In the genomic region with DNA sequence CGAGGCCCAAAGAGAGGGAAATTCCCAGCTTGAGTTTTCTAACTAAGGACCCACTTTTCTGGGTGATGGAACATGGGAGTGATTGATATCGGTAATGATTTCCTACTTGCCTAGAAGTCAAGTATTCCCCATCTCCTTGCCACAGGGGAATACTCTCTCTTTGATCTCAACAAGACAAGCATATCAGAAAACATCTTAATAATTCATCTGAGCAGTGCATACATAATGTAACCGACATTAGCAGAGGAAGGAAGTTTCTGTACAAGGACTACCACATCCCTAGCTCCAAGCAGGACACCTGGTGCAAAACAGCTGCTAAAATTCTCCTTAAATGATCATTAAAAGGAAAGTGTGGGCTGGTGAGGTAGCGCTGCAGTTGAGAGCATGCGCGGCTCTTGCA, we compare ENCODE assay signal across 28 mouse cellular contexts. TPM values are rescaled to one million over a fixed set of nuclear protein-coding genes. Genes with fewer than 3 reads are reported as not detected.
DNase-seq lines count a peak whose midpoint lies in the region; ATAC-seq and TF ChIP-seq lines count a peak whose summit lies in the region.
"Had no signal": no experiment of that assay in that cellular context is flagged by ENCODE, and none has a peak within 500 bp of the region (broad histone marks: within the 10 kb centered on the region; RNA-seq: fewer than 3 reads in every experiment).

No protein-coding gene starts in this region.

- peak; percentile 55; the same call in 1 of the 2 replicates for ATAC-seq in midbrain, embryonic 14.5 days (ENCODE audit: low FRiP score, low TSS enrichment)
- ATAC-seq in midbrain, embryonic 15.5 days (replicated peaks) = peak; percentile 74
- peak; percentile 63; the same call in 1 of the 2 replicates for ATAC-seq in midbrain, postnatal 0 days (ENCODE audit: low FRiP score)
- no peak for ATAC-seq in hindbrain, postnatal 0 days
- ATAC-seq: forebrain, embryonic 14.5 days; forebrain, embryonic 16.5 days had no signal

- peak; percentile 76 for DNase-seq in midbrain, embryonic 14.5 days
- DNase-seq in midbrain, embryonic 10.5 days (ENCODE audit: low spot score) = no peak
- DNase-seq in midbrain, postnatal 0 days (ENCODE audit: low spot score) = no peak
- DNase-seq in heart, adult 2 months = no peak
- no peak for DNase-seq in hindbrain, postnatal 0 days (ENCODE audit: low spot score)
- DNase-seq: adrenal gland, adult 2 months; adrenal gland, postnatal 10 days; adrenal gland, postnatal 36 days; cerebellum, adult 11 months; cerebellum, adult 18-20 months; cerebellum, adult 8-10 months; cerebellum, adult 9-11 months; cerebellum, postnatal 14 days; cerebellum, postnatal 36 days; embryo, embryonic 11 days had no signal

- no peak for TF ChIP-seq POLR2A in heart, adult 2 months (IDR thresholded peaks at IDR 0.05; ENCODE audit: insufficient read depth, low read depth, low read length)

- H3K79me2 ChIP-seq in heart, adult 2 months (replicated peaks; ENCODE audit: control insufficient read depth, insufficient read depth, low read length) = no peaks in the 10 kb centered on the region

- H3K4me1 ChIP-seq in midbrain, embryonic 14.5 days (ENCODE audit: control insufficient read depth, insufficient read depth, low read length) = no peaks in the 10 kb centered on the region
- no peaks in the 10 kb centered on the region for H3K4me1 ChIP-seq in midbrain, embryonic 10.5 days
- no peaks in the 10 kb centered on the region for H3K4me1 ChIP-seq in midbrain, embryonic 15.5 days
- no peaks in the 10 kb centered on the region for H3K4me1 ChIP-seq in midbrain, postnatal 0 days (ENCODE audit: insufficient read depth, low read length)
- no peaks in the 10 kb centered on the region for H3K4me1 ChIP-seq in heart, adult 2 months (ENCODE audit: control insufficient read depth, insufficient read depth, low read length)
- H3K4me1 ChIP-seq in hindbrain, postnatal 0 days (ENCODE audit: insufficient read depth, low read length) = no peaks in the 10 kb centered on the region
- H3K4me1 ChIP-seq: embryonic facial prominence, embryonic 13.5 days; embryonic facial prominence, embryonic 15.5 days; forebrain, embryonic 10.5 days; forebrain, embryonic 12.5 days had no signal

- WGBS in midbrain, embryonic 14.5 days = 62% methylated on average over 6 of the region's 6 CpGs
- WGBS in midbrain, embryonic 10.5 days = 90% methylated on average over 6 of the region's 6 CpGs
- WGBS in midbrain, embryonic 15.5 days = 75% methylated on average over 6 of the region's 6 CpGs
- 56% methylated on average over 6 of the region's 6 CpGs for WGBS in midbrain, postnatal 0 days
- whole genome bisulfite sequencing in heart, adult 2 months = 87% methylated on average over 6 of the region's 6 CpGs
- WGBS in hindbrain, postnatal 0 days = 86% methylated on average over 6 of the region's 6 CpGs

- intact Hi-C loops in heart, adult 2 months (cut with DNase I) = no loop called here

- H3K9me3 ChIP-seq in midbrain, embryonic 14.5 days (ENCODE audit: control insufficient read depth, low read length) = no peaks in the 10 kb centered on the region
- H3K9me3 ChIP-seq in midbrain, embryonic 10.5 days (replicated peaks) = no peaks in the 10 kb centered on the region; the same call in 1 of the 2 replicates
- no peaks in the 10 kb centered on the region for H3K9me3 ChIP-seq in midbrain, embryonic 15.5 days
- no peaks in the 10 kb centered on the region for H3K9me3 ChIP-seq in midbrain, postnatal 0 days (ENCODE audit: low read length)
- no peaks in the 10 kb centered on the region for H3K9me3 ChIP-seq in hindbrain, postnatal 0 days (ENCODE audit: low read length)
- H3K9me3 ChIP-seq: embryonic facial prominence, embryonic 13.5 days; embryonic facial prominence, embryonic 15.5 days; forebrain, embryonic 10.5 days; forebrain, embryonic 12.5 days had no signal

- no peak for TF ChIP-seq EP300 in heart, adult 2 months (IDR thresholded peaks at IDR 0.05; ENCODE audit: insufficient read depth, low read depth, low read length)

- no peak for TF ChIP-seq CTCF in midbrain, postnatal 0 days (IDR thresholded peaks at IDR 0.05)
- no peak for TF ChIP-seq CTCF in heart, adult 2 months (IDR thresholded peaks at IDR 0.05)
- no peak for TF ChIP-seq CTCF in hindbrain, postnatal 0 days (IDR thresholded peaks at IDR 0.05; ENCODE audit: low read depth)

- no peak overlapping the region for H3K27ac ChIP-seq in midbrain, embryonic 14.5 days (replicated peaks; ENCODE audit: low read depth, low read length)
- no peak overlapping the region for H3K27ac ChIP-seq in midbrain, embryonic 10.5 days (replicated peaks)
- H3K27ac ChIP-seq in midbrain, embryonic 15.5 days = no peak overlapping the region
- H3K27ac ChIP-seq in midbrain, postnatal 0 days (ENCODE audit: low read depth, low read length) = no peak overlapping the region
- no peak overlapping the region for H3K27ac ChIP-seq in heart, adult 2 months
- H3K27ac ChIP-seq in hindbrain, postnatal 0 days = no peak overlapping the region
- H3K27ac ChIP-seq: embryonic facial prominence, embryonic 13.5 days; embryonic facial prominence, embryonic 15.5 days; forebrain, embryonic 10.5 days; forebrain, embryonic 12.5 days had no signal

- no peaks in the 10 kb centered on the region for H3K27me3 ChIP-seq in midbrain, embryonic 14.5 days (ENCODE audit: control insufficient read depth, insufficient read depth, low read length)
- no peaks in the 10 kb centered on the region for H3K27me3 ChIP-seq in midbrain, embryonic 10.5 days (ENCODE audit: low read depth, poor library complexity, severe bottlenecking)
- H3K27me3 ChIP-seq in midbrain, embryonic 15.5 days (replicated peaks) = no peaks in the 10 kb centered on the region
- no peaks in the 10 kb centered on the region for H3K27me3 ChIP-seq in midbrain, postnatal 0 days (ENCODE audit: insufficient read depth, low read length)
- H3K27me3 ChIP-seq in heart, adult 2 months (ENCODE audit: control insufficient read depth, insufficient read depth, low read length) = no peaks in the 10 kb centered on the region
- no peaks in the 10 kb centered on the region for H3K27me3 ChIP-seq in hindbrain, postnatal 0 days (ENCODE audit: insufficient read depth, low read length)
- H3K27me3 ChIP-seq: embryonic facial prominence, embryonic 13.5 days; embryonic facial prominence, embryonic 15.5 days; forebrain, embryonic 12.5 days had no signal

- H3K9ac ChIP-seq in midbrain, embryonic 14.5 days (replicated peaks; ENCODE audit: low read length) = no peak overlapping the region
- H3K9ac ChIP-seq in midbrain, embryonic 15.5 days = no peak overlapping the region
- H3K9ac ChIP-seq in midbrain, postnatal 0 days (replicated peaks; ENCODE audit: low read length, poor library complexity, severe bottlenecking) = no peak overlapping the region
- H3K9ac ChIP-seq in heart, adult 2 months (ENCODE audit: low read depth, low read length) = no peak overlapping the region
- no peak overlapping the region for H3K9ac ChIP-seq in hindbrain, postnatal 0 days (replicated peaks; ENCODE audit: low read length)
- H3K9ac ChIP-seq: embryonic facial prominence, embryonic 13.5 days; embryonic facial prominence, embryonic 15.5 days; forebrain, embryonic 12.5 days had no signal

- H3K36me3 ChIP-seq in midbrain, embryonic 14.5 days (ENCODE audit: control insufficient read depth, insufficient read depth, low read length) = no peaks in the 10 kb centered on the region
- no peaks in the 10 kb centered on the region for H3K36me3 ChIP-seq in midbrain, embryonic 10.5 days
- H3K36me3 ChIP-seq in midbrain, embryonic 15.5 days (replicated peaks) = no peaks in the 10 kb centered on the region
- no peaks in the 10 kb centered on the region for H3K36me3 ChIP-seq in midbrain, postnatal 0 days (ENCODE audit: insufficient read depth, low read length)
- no peaks in the 10 kb centered on the region for H3K36me3 ChIP-seq in heart, adult 2 months (ENCODE audit: control insufficient read depth, insufficient read depth, low read length)
- H3K36me3 ChIP-seq in hindbrain, postnatal 0 days (ENCODE audit: insufficient read depth, low read length) = no peaks in the 10 kb centered on the region
- H3K36me3 ChIP-seq: embryonic facial prominence, embryonic 13.5 days; embryonic facial prominence, embryonic 15.5 days; forebrain, embryonic 10.5 days; forebrain, embryonic 12.5 days had no signal

- H3K4me2 ChIP-seq in midbrain, embryonic 14.5 days (ENCODE audit: low read length) = no peak overlapping the region
- H3K4me2 ChIP-seq in midbrain, embryonic 15.5 days = no peak overlapping the region
- H3K4me2 ChIP-seq in midbrain, postnatal 0 days (ENCODE audit: low read depth, low read length, poor library complexity, severe bottlenecking) = no peak overlapping the region
- no peak overlapping the region for H3K4me2 ChIP-seq in hindbrain, postnatal 0 days (ENCODE audit: low read depth, low read length)
- H3K4me2 ChIP-seq: embryonic facial prominence, embryonic 13.5 days; embryonic facial prominence, embryonic 15.5 days; forebrain, embryonic 12.5 days had no signal

- H3K4me3 ChIP-seq in midbrain, embryonic 14.5 days (replicated peaks; ENCODE audit: low read depth, low read length) = no peak overlapping the region
- no peak overlapping the region for H3K4me3 ChIP-seq in midbrain, embryonic 10.5 days
- no peak overlapping the region for H3K4me3 ChIP-seq in midbrain, embryonic 15.5 days
- H3K4me3 ChIP-seq in midbrain, postnatal 0 days (ENCODE audit: low read depth, low read length) = no peak overlapping the region
- H3K4me3 ChIP-seq in heart, adult 2 months = no peak overlapping the region
- no peak overlapping the region for H3K4me3 ChIP-seq in hindbrain, postnatal 0 days (ENCODE audit: low read length)
- H3K4me3 ChIP-seq: embryonic facial prominence, embryonic 13.5 days; embryonic facial prominence, embryonic 15.5 days; erythroblast, embryonic 14.5 days; forebrain, embryonic 10.5 days; forebrain, embryonic 12.5 days had no signal

RNA-seq across cellular contexts. Expression of a gene that starts 8.2 kb away (rescaled TPM):
- 0.14 and 0.38 TPM in 2 replicates for polyA plus RNA-seq in midbrain, embryonic 14.5 days (2014; fragmentation: Nextera tagmentation; extraction: Ambion mirVana)
- 0.06 and 0.09 TPM in 2 replicates for polyA plus RNA-seq in midbrain, embryonic 10.5 days (2016; fragmentation: Nextera tagmentation; extraction: Ambion mirVana)
- polyA plus RNA-seq in midbrain, embryonic 15.5 days (2015; fragmentation: Nextera tagmentation; extraction: Ambion mirVana) = 0.20 and 0.32 TPM in 2 replicates
- 0.19 and 0.49 TPM in 2 replicates for total RNA-seq in midbrain, postnatal 0 days (2014; rRNA removed)
- 0.28 and 0.38 TPM in 2 replicates for polyA plus RNA-seq in midbrain, postnatal 0 days (2015; fragmentation: Nextera tagmentation; extraction: Ambion mirVana)
- not detected for total RNA-seq in heart, adult 2 months (2021)
- not detected in 2 replicates for polyA plus RNA-seq in heart, adult 2 months (2012; rRNA removed)
- 0.05 TPM in 1 of 2 replicates, not detected in the other for total RNA-seq in hindbrain, postnatal 0 days (2014; rRNA removed)
- polyA plus RNA-seq in hindbrain, postnatal 0 days (2015; fragmentation: Nextera tagmentation; extraction: Ambion mirVana) = 0.16 and 0.21 TPM in 2 replicates
- total RNA-seq: common myeloid progenitor, adult 5-6 weeks had no signal
- polyA plus RNA-seq: adrenal gland, adult 2 months; erythroblast, embryonic 14.5 days; forebrain, embryonic 14.5 days had no signal

RNA-seq across cellular contexts. Expression of a gene that starts 28.9 kb away (rescaled TPM):
- 0.11 TPM in 1 of 2 replicates, not detected in the other for polyA plus RNA-seq in midbrain, embryonic 14.5 days (2014; fragmentation: Nextera tagmentation; extraction: Ambion mirVana)
- 0.24 TPM in 1 of 2 replicates, not detected in the other for polyA plus RNA-seq in midbrain, embryonic 10.5 days (2016; fragmentation: Nextera tagmentation; extraction: Ambion mirVana)
- polyA plus RNA-seq in midbrain, embryonic 15.5 days (2015; fragmentation: Nextera tagmentation; extraction: Ambion mirVana) = not detected in 2 replicates
- total RNA-seq in midbrain, postnatal 0 days (2014; rRNA removed) = not detected in 2 replicates
- 0.04 and 0.06 TPM in 2 replicates for polyA plus RNA-seq in midbrain, postnatal 0 days (2015; fragmentation: Nextera tagmentation; extraction: Ambion mirVana)
- not detected for total RNA-seq in heart, adult 2 months (2021)
- polyA plus RNA-seq in heart, adult 2 months (2012; rRNA removed) = not detected in 2 replicates
- total RNA-seq in hindbrain, postnatal 0 days (2014; rRNA removed) = not detected in 2 replicates
- 0.04 TPM in 1 of 2 replicates, not detected in the other for polyA plus RNA-seq in hindbrain, postnatal 0 days (2015; fragmentation: Nextera tagmentation; extraction: Ambion mirVana)
- total RNA-seq: common myeloid progenitor, adult 5-6 weeks; MEL had no signal
- polyA plus RNA-seq: adrenal gland, adult 2 months; C2C12; embryonic facial prominence, embryonic 11.5 days; embryonic facial prominence, embryonic 13.5 days; embryonic facial prominence, embryonic 15.5 days; erythroblast, embryonic 14.5 days; forebrain, embryonic 10.5 days; forebrain, embryonic 12.5 days; forebrain, embryonic 14.5 days; forebrain, embryonic 16.5 days had no signal

RNA-seq across cellular contexts. Expression of a gene that starts 47.9 kb away (rescaled TPM):
- polyA plus RNA-seq in midbrain, embryonic 14.5 days (2014; fragmentation: Nextera tagmentation; extraction: Ambion mirVana) = not detected in 2 replicates
- polyA plus RNA-seq in midbrain, embryonic 10.5 days (2016; fragmentation: Nextera tagmentation; extraction: Ambion mirVana) = not detected in 2 replicates
- polyA plus RNA-seq in midbrain, embryonic 15.5 days (2015; fragmentation: Nextera tagmentation; extraction: Ambion mirVana) = not detected in 2 replicates
- total RNA-seq in midbrain, postnatal 0 days (2014; rRNA removed) = not detected in 2 replicates
- not detected in 2 replicates for polyA plus RNA-seq in midbrain, postnatal 0 days (2015; fragmentation: Nextera tagmentation; extraction: Ambion mirVana)
- not detected for total RNA-seq in heart, adult 2 months (2021)
- not detected in 2 replicates for polyA plus RNA-seq in heart, adult 2 months (2012; rRNA removed)
- total RNA-seq in hindbrain, postnatal 0 days (2014; rRNA removed) = not detected in 2 replicates
- not detected in 2 replicates for polyA plus RNA-seq in hindbrain, postnatal 0 days (2015; fragmentation: Nextera tagmentation; extraction: Ambion mirVana)
- total RNA-seq: adrenal gland, adult 2 months; adrenal gland, postnatal 10 days; adrenal gland, postnatal 36 days; common myeloid progenitor, adult 5-6 weeks; ES-E14; MEL had no signal
- polyA plus RNA-seq: adrenal gland, adult 2 months; C2C12; embryonic facial prominence, embryonic 11.5 days; embryonic facial prominence, embryonic 13.5 days; embryonic facial prominence, embryonic 15.5 days; erythroblast, embryonic 14.5 days; forebrain, embryonic 10.5 days; forebrain, embryonic 12.5 days; forebrain, embryonic 14.5 days; forebrain, embryonic 16.5 days had no signal
